In the genomic region with DNA sequence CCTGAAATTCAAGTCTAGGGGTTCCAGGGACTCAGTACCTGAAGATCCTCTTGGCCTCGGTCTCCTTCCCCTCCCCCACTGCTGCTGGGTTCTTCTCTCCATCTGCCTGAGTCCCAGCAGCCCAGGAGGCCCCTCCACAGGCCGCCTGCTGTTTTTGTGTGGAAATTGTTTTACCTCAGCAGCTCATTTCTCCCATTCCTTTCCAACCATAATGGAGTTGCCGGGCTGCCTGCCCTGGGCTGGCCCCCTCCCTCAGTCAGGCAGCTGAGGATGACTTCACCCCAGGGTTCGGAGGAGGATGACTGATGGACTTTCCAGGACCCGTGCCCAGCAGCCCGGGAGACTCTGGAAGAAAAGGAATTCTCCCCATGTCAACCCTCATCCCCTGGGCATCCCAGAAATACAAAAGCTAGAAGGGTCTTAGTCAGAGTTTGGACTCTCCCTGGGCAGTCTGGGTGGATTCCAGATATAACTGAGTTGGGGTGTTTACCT, we compare ENCODE assay signal across 8 mouse cellular contexts. TPM values are rescaled to one million over a fixed set of nuclear protein-coding genes. Genes with fewer than 3 reads are reported as not detected.
A peak's percentile ranks its signal among the peaks of the same experiment; 100 is the strongest.
DNase-seq lines count a peak whose midpoint lies in the region; ATAC-seq lines count a peak whose summit lies in the region.

No protein-coding gene starts in this region.

- peak overlapping the region; percentile 40 for H3K9ac ChIP-seq in forebrain, embryonic 13.5 days
- H3K9ac ChIP-seq in intestine, embryonic 14.5 days (ENCODE audit: low read length) = no peak overlapping the region
- no peak overlapping the region for H3K9ac ChIP-seq in neural tube, embryonic 12.5 days

- intact Hi-C loops in left cerebral cortex, postnatal 36 days (cut with DNase I) = no loop called here

- H3K4me1 ChIP-seq in megakaryocyte, embryonic 14.5 days = peaks cover 79% of the 10 kb centered on the region
- peaks cover 25% of the 10 kb centered on the region for H3K4me1 ChIP-seq in forebrain, embryonic 13.5 days
- H3K4me1 ChIP-seq in intestine, embryonic 14.5 days (replicated peaks; ENCODE audit: control insufficient read depth, insufficient read depth, low read length) = peaks cover 31% of the 10 kb centered on the region
- H3K4me1 ChIP-seq in neural tube, embryonic 12.5 days = peaks cover 31% of the 10 kb centered on the region

- H3K27ac ChIP-seq in forebrain, embryonic 13.5 days = peak overlapping the region; percentile 83
- peak overlapping the region; percentile 95 for H3K27ac ChIP-seq in intestine, embryonic 14.5 days (ENCODE audit: low read depth)
- peak overlapping the region; percentile 70 for H3K27ac ChIP-seq in neural tube, embryonic 12.5 days

- peak overlapping the region; percentile 18 for H3K4me3 ChIP-seq in megakaryocyte, embryonic 14.5 days (replicated peaks)
- H3K4me3 ChIP-seq in forebrain, embryonic 13.5 days = no peak overlapping the region
- H3K4me3 ChIP-seq in intestine, embryonic 14.5 days (ENCODE audit: low read depth, low read length) = no peak overlapping the region
- no peak overlapping the region for H3K4me3 ChIP-seq in neural tube, embryonic 12.5 days

- peak overlapping the region; percentile 34 for H3K4me2 ChIP-seq in forebrain, embryonic 13.5 days
- H3K4me2 ChIP-seq in intestine, embryonic 14.5 days (ENCODE audit: low read length) = peak overlapping the region; percentile 24
- peak overlapping the region; percentile 25 for H3K4me2 ChIP-seq in neural tube, embryonic 12.5 days (replicated peaks)

- 15% methylated on average over 6 of the region's 6 CpGs for WGBS in forebrain, embryonic 13.5 days
- WGBS in intestine, embryonic 14.5 days = 20% methylated on average over 6 of the region's 6 CpGs
- WGBS in neural tube, embryonic 12.5 days = 5% methylated on average over 6 of the region's 6 CpGs

- H3K9me3 ChIP-seq in megakaryocyte, embryonic 14.5 days = no peaks in the 10 kb centered on the region
- H3K9me3 ChIP-seq in forebrain, embryonic 13.5 days (replicated peaks) = no peaks in the 10 kb centered on the region
- H3K9me3 ChIP-seq in intestine, embryonic 14.5 days (ENCODE audit: control insufficient read depth, low read length) = no peaks in the 10 kb centered on the region
- H3K9me3 ChIP-seq in neural tube, embryonic 12.5 days = no peaks in the 10 kb centered on the region

- no peak for ATAC-seq in megakaryocyte, adult 5-6 weeks (ENCODE audit: poor library complexity, severe bottlenecking)
- ATAC-seq in forebrain, embryonic 13.5 days = peak; percentile 46
- ATAC-seq in intestine, embryonic 14.5 days (replicated peaks; ENCODE audit: low FRiP score, low TSS enrichment, low read depth) = peak; percentile 51
- ATAC-seq in neural tube, embryonic 12.5 days (ENCODE audit: low FRiP score, low read depth) = peak; percentile 49

- no peaks in the 10 kb centered on the region for H3K27me3 ChIP-seq in megakaryocyte, embryonic 14.5 days (replicated peaks)
- no peaks in the 10 kb centered on the region for H3K27me3 ChIP-seq in forebrain, embryonic 13.5 days
- no peaks in the 10 kb centered on the region for H3K27me3 ChIP-seq in intestine, embryonic 14.5 days (replicated peaks; ENCODE audit: control insufficient read depth, insufficient read depth, low read length)
- no peaks in the 10 kb centered on the region for H3K27me3 ChIP-seq in neural tube, embryonic 12.5 days (replicated peaks)

- peaks cover 82% of the 10 kb centered on the region for H3K36me3 ChIP-seq in megakaryocyte, embryonic 14.5 days (replicated peaks; ENCODE audit: low read length)
- peaks cover 45% of the 10 kb centered on the region for H3K36me3 ChIP-seq in forebrain, embryonic 13.5 days (ENCODE audit: poor library complexity, severe bottlenecking)
- peaks cover 22% of the 10 kb centered on the region; the same call in 1 of the 2 replicates for H3K36me3 ChIP-seq in intestine, embryonic 14.5 days (ENCODE audit: control insufficient read depth, insufficient read depth, low read length)
- H3K36me3 ChIP-seq in neural tube, embryonic 12.5 days = peaks cover 39% of the 10 kb centered on the region

- DNase-seq in intestine, embryonic 14.5 days (ENCODE audit: low spot score) = no peak
- DNase-seq in left cerebral cortex, postnatal 36 days (ENCODE audit: low spot score in 2 of 2) = no peak
- no peak for DNase-seq in thymus, postnatal 36 days
- no peak for DNase-seq in thymus, postnatal 10 days (ENCODE audit: low spot score in 2 of 2)

RNA-seq across cellular contexts. Expression of gene Mrps23, which starts 23.7 kb away (rescaled TPM):
- polyA plus RNA-seq in megakaryocyte, embryonic 14.5 days (2012; ENCODE audit: insufficient read depth, low replicate concordance) = 62.3 and 197 TPM in 2 replicates
- 59.0 and 62.2 TPM in 2 replicates for total RNA-seq in megakaryocyte, adult 5-6 weeks (2015)
- total RNA-seq in megakaryocyte, adult 5-6 weeks (2017) = 39.4 and 73.3 TPM in 2 replicates
- polyA plus RNA-seq in forebrain, embryonic 13.5 days (2015; fragmentation: Nextera tagmentation; extraction: Ambion mirVana) = 70.4 and 70.9 TPM in 2 replicates
- 60.8 and 65.2 TPM in 2 replicates for polyA plus RNA-seq in intestine, embryonic 14.5 days (2014; fragmentation: Nextera tagmentation; extraction: Ambion mirVana)
- 70.1 and 71.6 TPM in 2 replicates for polyA plus RNA-seq in neural tube, embryonic 12.5 days (2016; fragmentation: Nextera tagmentation; extraction: Ambion mirVana)
- 10 to 100 TPM; 59.5 to 71.0 TPM for total RNA-seq in left cerebral cortex, postnatal 36 days (2021)
